Mouse (Mus musculus): ENCODE data around the gene Colgalt1. TPM values are rescaled to one million over a fixed set of nuclear protein-coding genes. Genes with fewer than 3 reads are reported as not detected.

The Colgalt1 gene
- polyA plus RNA-seq, 2 experiments: 20.7 to 31.4 TPM

DNA sequence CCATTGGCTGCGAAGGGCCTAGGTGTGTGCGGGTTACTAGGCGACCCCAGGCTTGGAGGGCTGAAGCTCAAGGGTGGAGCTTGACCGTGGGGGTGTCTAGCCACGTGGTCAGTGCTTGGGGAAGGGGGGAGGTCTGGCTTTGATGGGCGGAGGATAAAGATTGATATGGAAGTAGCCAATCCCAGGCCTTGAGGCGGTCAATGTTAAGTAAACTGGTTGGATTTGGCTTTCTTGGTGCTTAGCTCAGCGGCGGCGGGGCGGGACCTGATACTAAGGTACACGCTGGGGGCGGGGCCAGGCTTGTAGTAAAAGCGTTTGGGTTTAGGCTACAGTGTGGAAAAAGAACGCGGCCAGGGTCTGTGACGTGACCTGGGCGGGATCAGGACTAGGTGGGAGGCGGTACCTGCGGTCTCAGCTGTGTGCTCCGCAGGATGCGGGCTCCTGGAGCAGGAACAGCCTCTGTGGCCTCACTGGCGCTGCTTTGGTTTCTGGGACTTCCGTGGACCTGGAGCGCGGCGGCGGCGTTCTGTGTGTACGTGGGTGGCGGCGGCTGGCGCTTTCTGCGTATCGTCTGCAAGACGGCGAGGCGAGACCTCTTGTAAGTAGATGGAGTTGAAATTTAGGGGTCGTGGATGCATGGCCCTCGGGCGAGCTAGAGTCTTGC lies 40.4 kb upstream of the Colgalt1 start:
- no peak overlapping the region for H3K9ac ChIP-seq (replicated peaks)
- ATAC-seq (ENCODE audit: insufficient read depth): peak; percentile 76
- H3K27ac ChIP-seq: no peak overlapping the region
- peaks cover 3 to 7% of the 10 kb centered on the region in 2 experiments for H3K4me1 ChIP-seq (replicated peaks; ENCODE audit: control insufficient read depth in 2 of 2, insufficient read depth in 2 of 2, low read length in 1 of 2)
- peak overlapping the region; percentile 40 to 64 for H3K4me3 ChIP-seq (ENCODE audit: insufficient read depth in 1 of 2, low read depth in 2 of 2, low read length in 2 of 2)
- H3K9me3 ChIP-seq (ENCODE audit: control insufficient read depth, low read length): no peaks in the 10 kb centered on the region
- H3K4me2 ChIP-seq (ENCODE audit: low read depth): peak overlapping the region; percentile 73
- peak; percentile 60 to 70 (median 65) for DNase-seq (ENCODE audit: low read depth in 3 of 3, low spot score in 3 of 3)
- H3K27me3 ChIP-seq (ENCODE audit: control insufficient read depth, insufficient read depth, low read length): peaks cover 9% of the 10 kb centered on the region
- no peak for TF ChIP-seq EP300 (IDR thresholded peaks at IDR 0.05; ENCODE audit: low read depth)
- no peak for TF ChIP-seq CTCF (IDR thresholded peaks at IDR 0.05; ENCODE audit: low read depth)
- no peaks in the 10 kb centered on the region for H3K36me3 ChIP-seq (replicated peaks; ENCODE audit: control insufficient read depth, insufficient read depth, low read depth)
- under 1% methylated on average over 41 of the region's 41 CpGs for WGBS (ENCODE audit: insufficient replicate concordance)

DNA sequence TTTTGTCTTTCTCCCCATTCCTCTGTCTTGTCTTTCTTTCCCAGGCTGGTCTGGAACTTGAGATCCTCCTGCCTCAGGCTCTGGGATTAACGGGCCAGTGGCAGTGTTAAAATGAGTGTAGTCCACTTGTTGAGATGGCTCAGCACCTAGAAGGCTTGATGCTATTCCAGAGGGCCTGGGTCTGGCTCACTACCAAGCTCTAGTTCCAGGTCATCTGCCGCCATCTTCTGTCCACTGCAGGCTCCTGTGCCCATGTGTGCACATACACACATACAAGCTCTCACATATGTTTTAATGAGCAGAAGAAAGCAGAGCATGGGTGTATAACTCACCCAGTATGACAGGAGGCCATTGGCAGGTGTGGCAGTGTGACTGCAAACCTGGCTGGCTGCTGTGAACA lies 38.7 kb upstream of the Colgalt1 start:
- ATAC-seq (ENCODE audit: insufficient read depth) (no peak), DNase-seq (ENCODE audit: low read depth in 3 of 3, low spot score in 3 of 3) (no peak)
- Histone ChIP-seq H3K27me3 (ENCODE audit: control insufficient read depth, insufficient read depth, low read length) (peaks cover 9% of the 10 kb centered on the region), H3K4me2 (ENCODE audit: low read depth) (no peak overlapping the region), H3K4me3 (ENCODE audit: insufficient read depth in 1 of 2, low read depth in 2 of 2, low read length in 2 of 2) (no peak overlapping the region), H3K36me3 (replicated peaks; ENCODE audit: control insufficient read depth, insufficient read depth, low read depth) (no peaks in the 10 kb centered on the region), H3K27ac (no peak overlapping the region), H3K4me1 (replicated peaks; ENCODE audit: control insufficient read depth in 2 of 2, insufficient read depth in 2 of 2, low read length in 1 of 2) (peaks cover 3 to 7% of the 10 kb centered on the region in 2 experiments), H3K9ac (replicated peaks) (no peak overlapping the region), H3K9me3 (ENCODE audit: control insufficient read depth, low read length) (no peaks in the 10 kb centered on the region)
- 61% methylated on average over 2 of the region's 2 CpGs for WGBS (ENCODE audit: insufficient replicate concordance)
- TF ChIP-seq CTCF (IDR thresholded peaks at IDR 0.05; ENCODE audit: low read depth) (no peak), EP300 (IDR thresholded peaks at IDR 0.05; ENCODE audit: low read depth) (no peak)

DNA sequence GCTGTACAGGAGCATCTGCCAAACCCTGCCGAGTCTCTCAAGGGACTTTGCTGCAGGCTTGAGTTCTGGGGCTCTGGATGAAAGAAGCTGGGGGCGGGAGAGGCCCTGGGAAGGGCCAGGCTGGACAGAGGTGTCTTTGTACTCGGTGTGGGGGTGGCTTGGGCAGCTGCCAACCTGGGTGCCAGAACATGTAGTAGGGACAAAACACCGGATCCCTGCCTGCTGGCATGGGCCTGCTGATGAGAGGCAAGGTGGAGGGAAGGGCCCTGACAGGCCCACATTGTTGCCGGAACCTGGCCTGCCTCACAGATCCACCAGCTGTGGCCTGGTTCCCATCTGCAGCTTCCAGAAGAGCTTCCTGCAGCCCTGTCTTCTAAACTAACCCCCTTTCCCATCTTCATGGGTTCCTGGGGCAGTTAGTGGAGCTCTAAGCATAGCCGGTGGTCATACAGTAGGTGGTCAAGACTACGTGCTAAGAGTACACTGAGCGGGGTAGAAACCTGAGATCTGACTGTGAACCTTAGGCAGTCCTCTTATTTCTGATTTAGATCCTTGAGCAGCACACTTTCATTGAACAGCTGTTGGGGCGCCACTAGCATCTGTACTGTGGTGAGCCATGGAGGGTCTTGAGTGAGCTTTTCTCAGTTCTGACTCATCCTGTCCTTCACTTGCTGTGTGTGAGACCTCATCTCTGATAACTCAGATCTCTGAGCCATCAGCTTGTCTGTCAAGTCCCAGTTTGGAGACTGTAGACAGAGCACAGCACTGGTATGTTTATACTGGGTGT lies 37.8 kb upstream of the Colgalt1 start:
- WGBS (ENCODE audit: insufficient replicate concordance): 77% methylated on average over 9 of the region's 9 CpGs
- DNase-seq (ENCODE audit: low read depth in 3 of 3, low spot score in 3 of 3) (no peak), ATAC-seq (ENCODE audit: insufficient read depth) (no peak)
- Histone ChIP-seq H3K4me1 (replicated peaks; ENCODE audit: control insufficient read depth in 2 of 2, insufficient read depth in 2 of 2, low read length in 1 of 2) (peaks cover 3 to 7% of the 10 kb centered on the region in 2 experiments), H3K9me3 (ENCODE audit: control insufficient read depth, low read length) (no peaks in the 10 kb centered on the region), H3K4me2 (ENCODE audit: low read depth) (no peak overlapping the region), H3K9ac (replicated peaks) (no peak overlapping the region), H3K36me3 (replicated peaks; ENCODE audit: control insufficient read depth, insufficient read depth, low read depth) (no peaks in the 10 kb centered on the region), H3K27ac (no peak overlapping the region), H3K4me3 (ENCODE audit: insufficient read depth in 1 of 2, low read depth in 2 of 2, low read length in 2 of 2) (no peak overlapping the region), H3K27me3 (ENCODE audit: control insufficient read depth, insufficient read depth, low read length) (peaks cover 9% of the 10 kb centered on the region)
- TF ChIP-seq EP300 (IDR thresholded peaks at IDR 0.05; ENCODE audit: low read depth): no peak
- TF ChIP-seq CTCF (IDR thresholded peaks at IDR 0.05; ENCODE audit: low read depth): no peak

DNA sequence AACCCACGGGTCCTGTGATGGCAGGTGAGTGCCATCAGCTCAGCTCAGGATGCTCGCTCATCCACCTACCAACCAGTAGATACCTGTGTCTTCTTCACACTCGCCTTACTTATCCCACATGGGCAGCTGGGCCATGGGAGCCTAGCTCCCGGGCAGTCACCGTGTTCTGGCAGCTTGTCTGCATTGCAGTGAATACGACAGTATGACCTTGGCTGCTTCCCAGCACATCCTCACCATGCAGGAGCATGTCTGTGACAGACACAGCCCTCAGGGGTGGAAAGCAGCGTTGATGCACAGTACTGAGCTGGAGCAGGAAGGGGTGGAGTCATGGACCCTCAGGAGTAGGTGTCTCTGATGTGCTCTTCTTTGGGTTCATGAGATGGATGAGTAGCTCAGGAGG lies 36.4 kb upstream of the Colgalt1 start:
- no peaks in the 10 kb centered on the region for H3K36me3 ChIP-seq (replicated peaks; ENCODE audit: control insufficient read depth, insufficient read depth, low read depth)
- H3K27me3 ChIP-seq (ENCODE audit: control insufficient read depth, insufficient read depth, low read length): peaks cover 3% of the 10 kb centered on the region
- H3K9me3 ChIP-seq (ENCODE audit: control insufficient read depth, low read length): no peaks in the 10 kb centered on the region
- no peak overlapping the region for H3K4me2 ChIP-seq (ENCODE audit: low read depth)
- H3K27ac ChIP-seq: no peak overlapping the region
- no peak for DNase-seq (ENCODE audit: low read depth in 3 of 3, low spot score in 3 of 3)
- ATAC-seq (ENCODE audit: insufficient read depth): no peak
- no peak overlapping the region for H3K9ac ChIP-seq (replicated peaks)
- no peak overlapping the region for H3K4me3 ChIP-seq (ENCODE audit: insufficient read depth in 1 of 2, low read depth in 2 of 2, low read length in 2 of 2)
- no peak for TF ChIP-seq EP300 (IDR thresholded peaks at IDR 0.05; ENCODE audit: low read depth)
- no peak for TF ChIP-seq CTCF (IDR thresholded peaks at IDR 0.05; ENCODE audit: low read depth)
- 62% methylated on average over 7 of the region's 7 CpGs for WGBS (ENCODE audit: insufficient replicate concordance)
- H3K4me1 ChIP-seq (replicated peaks; ENCODE audit: control insufficient read depth in 2 of 2, insufficient read depth in 2 of 2, low read length in 1 of 2): peaks cover 3 to 7% of the 10 kb centered on the region in 2 experiments

GRCm38 (mm10) chr8:71575020-71575419 lies 35.8 kb upstream of the Colgalt1 start:
- no peaks in the 10 kb centered on the region for H3K36me3 ChIP-seq (replicated peaks; ENCODE audit: control insufficient read depth, insufficient read depth, low read depth)
- H3K27me3 ChIP-seq (ENCODE audit: control insufficient read depth, insufficient read depth, low read length): no peaks in the 10 kb centered on the region; the same call in 1 of the 2 replicates
- 56% methylated on average over 1 of the region's 1 CpGs for WGBS (ENCODE audit: insufficient replicate concordance)
- H3K4me2 ChIP-seq (ENCODE audit: low read depth): no peak overlapping the region
- H3K27ac ChIP-seq: no peak overlapping the region
- H3K4me1 ChIP-seq (replicated peaks; ENCODE audit: control insufficient read depth in 2 of 2, insufficient read depth in 2 of 2, low read length in 1 of 2): peaks cover 0 to 6% of the 10 kb centered on the region in 2 experiments; a peak in 3 of 4 replicates
- DNase-seq (ENCODE audit: low read depth in 3 of 3, low spot score in 3 of 3) (no peak), ATAC-seq (ENCODE audit: insufficient read depth) (no peak)
- TF ChIP-seq CTCF (IDR thresholded peaks at IDR 0.05; ENCODE audit: low read depth): no peak
- no peak for TF ChIP-seq EP300 (IDR thresholded peaks at IDR 0.05; ENCODE audit: low read depth)
- H3K9ac ChIP-seq (replicated peaks): no peak overlapping the region
- H3K9me3 ChIP-seq (ENCODE audit: control insufficient read depth, low read length): no peaks in the 10 kb centered on the region
- no peak overlapping the region for H3K4me3 ChIP-seq (ENCODE audit: insufficient read depth in 1 of 2, low read depth in 2 of 2, low read length in 2 of 2)
